Mouse (Mus musculus) heart, postnatal 14 days (tissue): ENCODE data around the gene Fam180a. TPM values are rescaled to one million over a fixed set of nuclear protein-coding genes. Genes with fewer than 3 reads are reported as not detected.

ENCODE experiments used
- DNase-seq, 2 experiments: peaks; one replicate each; pipeline ENCODE4 v3.0.0; 2021 to 2022
- intact Hi-C: fragments of 180-260 bp; cut with DNase I; formaldehyde crosslinking; loops from one replicate; pipeline ENCODE4 v1.15.1; 2025
- total RNA-seq, 2 experiments: library from RNA; stranded (reverse); gene quantifications; 2 replicates each; pipeline ENCODE4 v1.2.3; 2021

Fam180a gene
- total RNA-seq, 2 experiments from 2014 or later = 1.5 to 2.2 TPM

DNA sequence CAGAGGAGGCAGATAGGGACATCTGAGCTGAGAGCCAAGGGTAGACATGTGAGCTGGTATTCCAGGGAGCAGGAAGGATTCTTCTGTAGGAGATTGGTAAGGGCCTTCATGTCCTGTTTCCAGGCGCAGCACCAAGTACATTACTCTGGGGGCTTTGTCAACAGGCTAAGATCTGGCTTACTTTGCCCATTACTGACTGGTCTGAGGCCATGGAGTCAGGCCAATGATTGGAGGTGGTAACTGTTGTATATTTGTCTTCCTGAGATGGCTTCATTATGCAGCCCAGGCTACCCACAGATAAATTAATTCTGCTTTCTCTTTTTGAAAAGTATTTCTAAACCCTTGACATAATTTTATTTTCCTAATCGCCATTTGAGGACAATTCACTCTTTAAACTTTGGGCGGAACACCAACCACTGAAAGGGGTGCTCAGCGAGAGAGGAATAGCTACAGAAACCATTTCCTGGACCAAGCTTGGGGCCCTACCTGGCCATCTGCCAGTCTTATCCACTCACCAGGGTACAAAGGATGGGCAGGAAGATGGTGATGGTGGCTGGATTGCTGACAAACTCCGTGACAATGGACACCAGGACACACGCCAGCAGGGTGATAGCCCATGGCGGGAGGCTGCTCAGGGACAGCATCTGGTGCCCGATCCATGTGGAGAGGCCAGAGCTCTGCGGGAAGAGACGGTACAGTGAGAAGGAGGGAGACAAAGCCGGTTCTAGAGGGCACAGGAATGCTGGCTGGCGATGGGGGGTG lies 54.7 kb downstream of the Fam180a start:
- intact Hi-C loops = no loop called here

GRCm38 (mm10) chr6:35269643-35270042 lies 56.3 kb downstream of the Fam180a start:
- no peak for DNase-seq
- intact Hi-C loops = no loop called here

More for the DNA sequence above, 54.7 kb downstream of the Fam180a start:
- DNase-seq = no peak

DNA sequence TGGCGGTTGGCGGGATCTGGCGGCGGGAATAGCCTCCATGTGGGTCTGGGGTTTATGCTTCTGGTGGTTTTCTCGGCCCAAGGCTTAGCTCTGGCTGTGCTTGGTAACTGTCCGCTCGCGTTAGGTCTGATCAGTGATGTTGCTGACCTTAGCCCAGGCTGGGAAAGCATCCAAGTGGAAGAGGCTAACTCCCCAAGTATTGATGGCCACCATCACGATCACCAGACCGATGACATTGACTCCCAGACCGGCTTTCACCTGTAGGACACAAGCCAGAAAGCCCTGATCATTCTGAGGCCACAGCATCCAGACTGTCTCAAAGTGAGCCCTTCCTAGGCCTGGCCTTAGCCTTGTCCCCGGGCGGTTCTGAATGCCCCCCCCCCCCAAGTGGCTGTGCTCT lies 57.2 kb downstream of the Fam180a start:
- intact Hi-C loops = no loop called here
- DNase-seq = no peak

- intact Hi-C loops = no loop called here
These were observed 60.2 kb downstream of the Fam180a start for GRCm38 (mm10) chr6:35265580-35266278.

More at GRCm38 (mm10) chr6:35265580-35266278, 60.2 kb downstream of the Fam180a start:
- DNase-seq = no peak

Other genes starting within 250 kb of the Fam180a start
- gene Cnot4, start 192.4 kb downstream of the Fam180a start, total RNA-seq = 10 to 100 TPM; 22.6 to 22.8 TPM
- 10 to 100 TPM; 13.6 to 16.9 TPM for gene Nup205, start 148.7 kb downstream of the Fam180a start, total RNA-seq
- gene Slc13a4, start 18.0 kb downstream of the Fam180a start, total RNA-seq = under 1 TPM; 0.17 to 0.33 TPM
- gene Mtpn, start 213.7 kb upstream of the Fam180a start, total RNA-seq = 10 to 100 TPM; 51.1 to 55.0 TPM